Mouse (Mus musculus) kidney, adult 2 months (tissue): Measurements from ENCODE around the gene Tas2r109. TPM values are rescaled to one million over a fixed set of nuclear protein-coding genes. Genes with fewer than 3 reads are reported as not detected.
"Not testable (repeated sequence)": the region's sequence is repeated elsewhere in the genome, so short reads cannot be mapped to it uniquely, and the experiment has no call there.

Source experiments
- DNase-seq: peaks from one replicate; pipeline ENCODE4 v3.0.0; 2021
- H3K27ac ChIP-seq: fragments of 200-500 bp; 2 replicates; pipeline ENCODE4 v1.5.1; 2012; ENCODE audit warnings: low read depth, low read length, control low read depth, inconsistent platforms; ENCODE audit not compliant: insufficient read depth
- H3K27me3 ChIP-seq: fragments of 200-500 bp; replicated peaks from 2 replicates; pipeline ENCODE4 v1.6.1; 2012; ENCODE audit warnings: mild to moderate bottlenecking, moderate library complexity, low read length, inconsistent platforms; ENCODE audit not compliant: control insufficient read depth, insufficient read depth
- H3K36me3 ChIP-seq: fragments of 200-500 bp; 2 replicates; pipeline ENCODE4 v1.6.1; 2012; ENCODE audit warnings: mild to moderate bottlenecking, moderate library complexity, low read length, inconsistent platforms; ENCODE audit not compliant: control insufficient read depth, insufficient read depth
- H3K4me1 ChIP-seq: fragments of 200-500 bp; 2 replicates; pipeline ENCODE4 v1.6.1; 2011; ENCODE audit warnings: low read length; ENCODE audit not compliant: control insufficient read depth, insufficient read depth
- H3K4me3 ChIP-seq: fragments of 200-500 bp; 2 replicates; pipeline ENCODE4 v1.5.1; 2011; ENCODE audit warnings: mild to moderate bottlenecking, low read depth, low read length, control low read depth; ENCODE audit not compliant: insufficient read depth
- CTCF ChIP-seq: fragments of 200-500 bp; conservative IDR thresholded peaks from 2 replicates; pipeline ENCODE4 v1.5.1; 2011; ENCODE audit warnings: low read depth, mild to moderate bottlenecking, control low read depth, low read length, moderate library complexity, mixed read lengths; ENCODE audit not compliant: insufficient read depth, insufficient read length
- POLR2A ChIP-seq: fragments of 200-500 bp; IDR thresholded peaks from one replicate; pipeline ENCODE4 v1.6.1; 2011; ENCODE audit warnings: low read depth, low read length, control low read depth
- WGBS: fragments of 180-500 bp; shearing (Covaris S2); methylation state at CpG from one replicate; pipeline ENCODE4 v1.1.7; 2018; 5-methylcytosine and 5-hydroxymethylcytosine counted together
- polyA plus RNA-seq: library from polyadenylated mRNA; depleted of rRNA; stranded (reverse); fragments of >200 nt; gene quantifications from 2 replicates; pipeline ENCODE4 v1.2.3, GENCODE M21; 2012; rRNA removed

The Tas2r109 gene
- polyA plus RNA-seq: not detected in 2 replicates

GRCm38 (mm10) chr6:132980865-132981264 lies at the start of gene Tas2r109:
Gene Tas2r109, minus strand, starts transcription at chr6:132980965.
- 75% methylated on average over 2 of the region's 2 CpGs for WGBS
- no peaks in the 10 kb centered on the region for H3K27me3 ChIP-seq
- no peak for DNase-seq
- H3K27ac ChIP-seq: no peak within 1 kb of the TSS
- no peaks in the 10 kb centered on the region for H3K4me1 ChIP-seq
- no peak within 1 kb of the TSS for H3K4me3 ChIP-seq
- no peak for TF ChIP-seq CTCF
- no peak for TF ChIP-seq POLR2A
- H3K36me3 ChIP-seq: no peaks in the 10 kb centered on the region

- Histone ChIP-seq H3K4me1 (no peaks in the 10 kb centered on the region), H3K27ac (no peak within 1 kb of the TSS), H3K36me3 (no peaks in the 10 kb centered on the region), H3K4me3 (no peak within 1 kb of the TSS), H3K27me3 (no peaks in the 10 kb centered on the region)
- WGBS: 52% methylated on average over 1 of the region's 1 CpGs
- no peak for TF ChIP-seq CTCF
- TF ChIP-seq POLR2A: no peak
- DNase-seq: no peak
Observed at GRCm38 (mm10) chr6:132957819-132958218, 22.9 kb downstream of the Tas2r109 start, which contains the start of gene Tas2r131. Gene Tas2r131, minus strand, starts transcription at chr6:132957919.

GRCm38 (mm10) chr6:132950802-132951201 lies 30.0 kb downstream of the Tas2r109 start, which contains the start of gene Tas2r129:
Gene Tas2r129, plus strand, starts transcription at chr6:132951102.
- no peak within 1 kb of the TSS for H3K4me3 ChIP-seq
- H3K4me1 ChIP-seq: no peaks in the 10 kb centered on the region
- TF ChIP-seq CTCF: no peak
- no peak for TF ChIP-seq POLR2A
- no peak within 1 kb of the TSS for H3K27ac ChIP-seq
- H3K27me3 ChIP-seq: no peaks in the 10 kb centered on the region
- DNase-seq: no peak
- no peaks in the 10 kb centered on the region for H3K36me3 ChIP-seq
- WGBS: 74% methylated on average over 2 of the region's 2 CpGs

- H3K36me3 ChIP-seq, DNase-seq, H3K27ac ChIP-seq, H3K27me3 ChIP-seq, H3K4me1 ChIP-seq, H3K4me3 ChIP-seq: not testable (repeated sequence)
Observed at GRCm38 (mm10) chr6:132941376-132941775, 39.4 kb downstream of the Tas2r109 start.

Other genes with a start within 250 kb of the Tas2r109 start
- not detected in 2 replicates for gene Tas2r115, start 242.9 kb downstream of the Tas2r109 start, polyA plus RNA-seq
- gene Tas2r124, start 226.2 kb downstream of the Tas2r109 start, polyA plus RNA-seq: not detected in 2 replicates
- gene Tas2r102, start 218.8 kb downstream of the Tas2r109 start, polyA plus RNA-seq: not detected in 2 replicates
- gene Tas2r136, start 202.8 kb downstream of the Tas2r109 start, polyA plus RNA-seq: not detected in 2 replicates
- gene Tas2r117, start 178.1 kb downstream of the Tas2r109 start, polyA plus RNA-seq: not detected in 2 replicates
- not detected in 2 replicates for gene Tas2r123, start 133.8 kb downstream of the Tas2r109 start, polyA plus RNA-seq
- gene Tas2r116, start 125.5 kb downstream of the Tas2r109 start, polyA plus RNA-seq: not detected in 2 replicates
- gene Tas2r110, start 113.0 kb downstream of the Tas2r109 start, polyA plus RNA-seq: not detected in 2 replicates
- gene Tas2r113, start 88.0 kb downstream of the Tas2r109 start, polyA plus RNA-seq: not detected in 2 replicates
- not detected in 2 replicates for gene Tas2r125, start 71.3 kb downstream of the Tas2r109 start, polyA plus RNA-seq
- not detected in 2 replicates for gene Tas2r129, start 29.9 kb downstream of the Tas2r109 start, polyA plus RNA-seq
- not detected in 2 replicates for gene Tas2r131, start 23.0 kb downstream of the Tas2r109 start, polyA plus RNA-seq
- gene Tas2r103, start 56.1 kb upstream of the Tas2r109 start, polyA plus RNA-seq: not detected in 2 replicates
- gene Tas2r140, start 74.9 kb upstream of the Tas2r109 start, polyA plus RNA-seq: not detected in 2 replicates
- 60.8 and 115 TPM in 2 replicates for gene Smim10l1, start 123.9 kb upstream of the Tas2r109 start, polyA plus RNA-seq